Mouse (Mus musculus): ENCODE data around the gene Fuk. TPM values are rescaled to one million over a fixed set of nuclear protein-coding genes. Genes with fewer than 3 reads are reported as not detected.
"Not testable (repeated sequence)": the region's sequence is repeated elsewhere in the genome, so short reads cannot be mapped to it uniquely, and the experiment has no call there.

Fuk gene
- polyA plus RNA-seq, 1 experiment from 2014 or later = 17.8 TPM

DNA sequence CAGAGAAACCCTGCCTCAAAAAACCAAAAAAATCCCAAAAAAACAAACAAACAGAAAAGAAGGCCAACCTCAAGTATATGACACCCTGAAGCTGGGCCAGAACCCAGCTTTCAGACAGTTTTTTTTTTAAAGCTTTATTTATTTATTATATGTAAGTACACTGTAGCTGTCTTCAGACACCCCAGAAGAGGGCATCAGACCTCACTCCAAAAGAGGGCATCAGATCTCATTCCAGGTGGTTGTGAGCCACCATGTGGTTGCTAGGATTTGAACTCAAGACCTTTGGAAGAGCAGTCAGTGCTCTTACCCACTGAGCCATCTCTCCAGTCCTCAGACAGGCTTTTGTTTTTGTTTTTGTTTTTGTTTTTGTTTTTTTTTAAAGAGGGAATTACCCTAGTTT, 7.6 kb upstream of the Fuk start:
- not testable (repeated sequence) for H3K4me1 ChIP-seq; DNase-seq (ENCODE audit: low spot score); H3K27ac ChIP-seq; H3K9me3 ChIP-seq (replicated peaks); H3K36me3 ChIP-seq; H3K4me3 ChIP-seq; H3K27me3 ChIP-seq (ENCODE audit: low read depth, poor library complexity, severe bottlenecking)

DNA sequence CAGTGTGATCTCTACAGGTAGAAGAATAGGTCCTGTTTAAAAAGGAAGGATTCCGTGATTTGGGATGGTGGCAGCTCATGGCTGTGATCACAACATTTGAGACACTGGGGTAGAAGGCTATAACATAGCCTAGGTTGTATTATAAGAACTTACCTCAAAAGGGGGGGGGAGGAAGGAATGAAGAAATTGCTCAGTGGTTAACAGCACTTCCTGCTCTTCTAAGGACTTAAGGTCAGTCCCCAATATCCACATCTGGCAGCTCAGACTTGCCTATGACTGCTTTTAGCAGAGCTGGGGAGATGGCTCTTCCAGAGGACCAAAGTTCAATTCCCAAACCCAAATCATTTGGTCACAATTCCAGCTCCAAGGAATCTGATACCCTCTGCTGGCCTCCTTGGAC, 4.4 kb upstream of the Fuk start:
- Histone ChIP-seq H3K9me3 (replicated peaks) (no peaks in the 10 kb centered on the region), H3K4me3 (no peak overlapping the region), H3K27me3 (ENCODE audit: low read depth, poor library complexity, severe bottlenecking) (no peaks in the 10 kb centered on the region), H3K4me1 (peaks cover 2% of the 10 kb centered on the region), H3K36me3 (no peaks in the 10 kb centered on the region), H3K27ac (no peak overlapping the region)
- WGBS = 97% methylated on average over 1 of the region's 1 CpGs
- no peak for DNase-seq (ENCODE audit: low spot score)

DNA sequence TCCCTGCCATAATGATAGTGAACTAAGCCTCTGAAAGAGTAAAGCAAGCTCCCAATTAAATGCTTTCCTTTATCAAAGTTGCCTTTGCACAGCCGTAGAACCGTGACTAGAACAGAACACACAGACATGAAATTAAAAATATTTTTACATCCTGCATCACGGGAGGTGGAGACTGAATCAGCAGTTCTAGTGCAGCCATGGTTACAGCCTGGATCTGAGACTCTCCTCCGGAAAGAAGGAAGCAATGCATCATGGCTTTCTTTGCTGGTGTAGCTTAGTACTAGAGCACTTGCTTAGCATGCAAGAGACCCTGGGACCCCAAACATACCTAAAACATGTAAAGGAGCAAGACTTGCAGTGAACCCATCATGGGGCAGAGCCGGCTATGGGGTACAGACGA, 3.1 kb upstream of the Fuk start:
- no peaks in the 10 kb centered on the region for H3K9me3 ChIP-seq (replicated peaks)
- no peak overlapping the region for H3K4me3 ChIP-seq
- no peaks in the 10 kb centered on the region for H3K27me3 ChIP-seq (ENCODE audit: low read depth, poor library complexity, severe bottlenecking)
- no peaks in the 10 kb centered on the region for H3K36me3 ChIP-seq
- H3K27ac ChIP-seq = no peak overlapping the region
- WGBS = 90% methylated on average over 6 of the region's 6 CpGs
- no peak for DNase-seq (ENCODE audit: low spot score)
- H3K4me1 ChIP-seq = peaks cover 7% of the 10 kb centered on the region

DNA sequence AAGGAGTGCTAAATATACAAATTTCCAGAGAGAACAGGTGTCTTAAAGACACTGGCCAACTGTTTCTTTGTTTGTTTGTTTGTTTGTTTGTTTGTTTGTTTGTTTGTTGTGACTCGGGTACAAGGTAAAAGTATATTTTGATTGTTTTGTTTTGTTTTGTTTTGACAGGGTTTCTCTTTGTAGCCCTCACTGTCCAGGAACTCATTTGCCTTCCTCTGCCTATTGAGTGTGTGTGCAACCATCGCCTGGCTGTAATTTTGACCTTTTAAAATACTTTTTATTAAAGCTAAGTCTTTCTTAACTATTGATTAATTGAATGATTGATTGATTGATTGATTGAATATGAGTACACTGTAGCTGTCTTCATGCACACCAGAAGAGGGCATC, 284 bp upstream of the Fuk start:
- peaks cover 18% of the 10 kb centered on the region for H3K36me3 ChIP-seq
- WGBS = 73% methylated on average over 2 of the region's 2 CpGs
- H3K4me3 ChIP-seq = peak overlapping the region; percentile 74
- DNase-seq (ENCODE audit: low spot score) = no peak
- H3K27me3 ChIP-seq (ENCODE audit: low read depth, poor library complexity, severe bottlenecking) = no peaks in the 10 kb centered on the region
- H3K4me1 ChIP-seq = peaks cover 7% of the 10 kb centered on the region
- H3K9me3 ChIP-seq (replicated peaks) = no peaks in the 10 kb centered on the region
- peak overlapping the region; percentile 85 for H3K27ac ChIP-seq

DNA sequence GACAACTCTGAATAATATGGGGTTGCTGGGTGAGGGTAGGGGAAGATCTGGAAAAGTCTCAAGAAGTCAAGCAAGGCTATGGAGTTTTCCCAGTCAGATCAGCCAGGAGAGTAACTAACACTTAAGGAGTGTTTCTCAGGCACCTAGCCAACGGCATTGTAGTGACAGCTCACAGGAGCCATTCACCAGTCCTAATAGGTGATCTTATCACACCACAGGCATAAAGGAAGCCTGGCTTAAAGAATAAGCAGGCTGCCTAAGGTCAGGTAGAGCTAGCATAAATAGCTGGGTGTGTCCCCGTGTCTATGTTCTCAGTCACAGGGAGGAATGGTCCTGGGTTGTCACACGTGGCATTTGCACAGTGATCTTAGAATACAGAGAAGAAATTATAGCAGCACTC, 1.2 kb downstream of the Fuk start:
- Histone ChIP-seq H3K27me3 (ENCODE audit: low read depth, poor library complexity, severe bottlenecking) (no peaks in the 10 kb centered on the region), H3K27ac (no peak overlapping the region), H3K36me3 (peaks cover 20% of the 10 kb centered on the region), H3K4me1 (peaks cover 7% of the 10 kb centered on the region), H3K9me3 (replicated peaks) (no peaks in the 10 kb centered on the region), H3K4me3 (no peak overlapping the region)
- DNase-seq (ENCODE audit: low spot score) = no peak
- 76% methylated on average over 3 of the region's 3 CpGs for WGBS

DNA sequence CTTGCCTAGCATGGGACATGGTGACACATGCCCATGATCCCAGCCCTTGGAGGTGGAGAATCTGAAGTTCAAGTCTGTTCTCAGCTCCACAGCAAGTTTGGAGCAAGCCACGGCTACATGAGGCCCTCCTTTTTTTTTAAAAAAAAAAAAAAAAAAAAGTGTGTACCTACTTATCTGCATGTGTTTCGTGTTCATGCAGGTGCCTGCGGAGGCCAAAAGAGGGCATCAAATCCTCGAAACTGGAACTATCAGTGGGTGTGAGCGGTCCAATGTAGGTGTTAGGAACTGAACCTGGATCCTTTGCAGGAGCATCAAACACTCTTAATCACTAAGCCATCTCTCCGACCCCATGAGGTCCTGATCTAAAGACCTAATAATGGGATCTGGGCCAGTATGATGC, 4.8 kb downstream of the Fuk start:
- Histone ChIP-seq H3K4me1 (peaks cover 7% of the 10 kb centered on the region), H3K9me3 (replicated peaks) (no peaks in the 10 kb centered on the region), H3K27me3 (ENCODE audit: low read depth, poor library complexity, severe bottlenecking) (no peaks in the 10 kb centered on the region), H3K27ac (no peak overlapping the region), H3K36me3 (peaks cover 47% of the 10 kb centered on the region), H3K4me3 (no peak overlapping the region)
- DNase-seq (ENCODE audit: low spot score) = no peak
- WGBS = 96% methylated on average over 6 of the region's 6 CpGs

DNA sequence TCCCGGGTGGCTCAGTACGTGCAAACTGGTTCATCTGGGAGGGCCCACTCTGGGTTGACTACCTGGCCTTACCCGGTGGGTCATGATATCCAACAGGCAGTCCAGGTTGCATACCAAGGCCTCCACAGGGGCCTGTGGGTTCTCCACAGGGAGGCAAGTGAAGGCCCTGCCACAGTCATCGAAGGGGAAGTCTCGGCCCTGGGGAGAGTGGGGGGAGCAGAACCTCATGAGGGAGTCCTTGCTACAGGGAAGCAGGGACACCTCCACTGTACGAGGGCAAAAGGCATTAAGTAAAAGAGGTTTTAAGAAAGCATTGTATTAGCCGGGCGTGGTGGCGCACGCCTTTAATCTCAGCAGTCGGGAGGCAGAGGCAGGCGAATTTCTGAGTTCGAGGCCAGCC, 6.5 kb downstream of the Fuk start:
- 0 out of 2 replicates have a peak overlapping the region, but pooled peaks have one; percentile 19 for H3K27ac ChIP-seq

DNA sequence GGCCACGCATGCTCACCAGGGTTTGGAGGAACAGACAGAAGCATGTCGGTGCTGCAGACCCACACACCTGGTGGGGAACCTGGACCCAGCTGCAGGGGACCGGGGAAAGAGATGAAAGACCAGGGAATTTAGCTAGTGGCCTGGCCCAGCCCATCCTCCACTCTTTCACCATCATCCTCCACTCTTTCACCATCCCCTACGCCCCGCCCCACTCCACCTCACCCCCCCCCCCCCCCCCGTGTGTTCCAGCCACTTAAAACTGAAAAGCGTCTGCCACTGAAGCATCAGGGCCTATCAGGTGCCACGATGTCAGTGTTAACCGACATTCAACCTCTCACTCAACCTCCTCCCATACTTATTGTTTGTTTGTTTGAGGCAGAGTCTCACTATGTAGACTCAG, 7.0 kb downstream of the Fuk start:
- no peak overlapping the region for H3K27ac ChIP-seq
- DNase-seq (ENCODE audit: low spot score) = no peak
- no peaks in the 10 kb centered on the region for H3K9me3 ChIP-seq (replicated peaks)
- 82% methylated on average over 9 of the region's 9 CpGs for WGBS
- no peaks in the 10 kb centered on the region for H3K4me1 ChIP-seq
- no peaks in the 10 kb centered on the region for H3K27me3 ChIP-seq (ENCODE audit: low read depth, poor library complexity, severe bottlenecking)
- no peak overlapping the region for H3K4me3 ChIP-seq
- H3K36me3 ChIP-seq = peaks cover 63% of the 10 kb centered on the region

More for the DNA sequence above, 6.5 kb downstream of the Fuk start:
- peaks cover 58% of the 10 kb centered on the region for H3K36me3 ChIP-seq
- no peaks in the 10 kb centered on the region for H3K27me3 ChIP-seq (ENCODE audit: low read depth, poor library complexity, severe bottlenecking)
- H3K4me3 ChIP-seq = no peak overlapping the region
- 97% methylated on average over 13 of the region's 13 CpGs for WGBS
- no peak for DNase-seq (ENCODE audit: low spot score)
- no peaks in the 10 kb centered on the region for H3K9me3 ChIP-seq (replicated peaks)
- no peaks in the 10 kb centered on the region for H3K4me1 ChIP-seq

DNA sequence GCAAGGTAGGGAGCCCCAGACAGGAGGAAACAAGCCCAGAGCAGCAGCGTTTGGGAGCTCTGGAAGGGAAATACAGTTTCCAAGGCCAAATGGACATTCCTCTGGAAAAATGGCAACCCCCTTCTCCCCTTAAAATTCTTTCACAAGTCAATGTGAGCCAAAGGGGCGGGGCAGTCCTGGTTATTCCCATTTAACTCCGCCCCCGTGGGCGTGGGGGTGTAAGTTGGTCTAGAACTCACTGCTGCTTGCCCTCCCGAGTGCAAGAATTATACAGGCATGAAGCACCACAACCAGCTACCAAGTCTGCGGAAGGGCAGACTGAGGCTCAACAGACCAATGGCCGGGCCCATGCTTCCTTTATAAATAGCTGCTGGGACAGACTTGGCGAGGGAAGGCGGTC, 7.4 kb downstream of the Fuk start:
- Histone ChIP-seq H3K4me3 (no peak overlapping the region), H3K27ac (no peak overlapping the region), H3K9me3 (replicated peaks) (no peaks in the 10 kb centered on the region), H3K36me3 (peaks cover 67% of the 10 kb centered on the region), H3K27me3 (ENCODE audit: low read depth, poor library complexity, severe bottlenecking) (no peaks in the 10 kb centered on the region), H3K4me1 (no peaks in the 10 kb centered on the region)
- 86% methylated on average over 10 of the region's 10 CpGs for WGBS
- no peak for DNase-seq (ENCODE audit: low spot score)

DNA sequence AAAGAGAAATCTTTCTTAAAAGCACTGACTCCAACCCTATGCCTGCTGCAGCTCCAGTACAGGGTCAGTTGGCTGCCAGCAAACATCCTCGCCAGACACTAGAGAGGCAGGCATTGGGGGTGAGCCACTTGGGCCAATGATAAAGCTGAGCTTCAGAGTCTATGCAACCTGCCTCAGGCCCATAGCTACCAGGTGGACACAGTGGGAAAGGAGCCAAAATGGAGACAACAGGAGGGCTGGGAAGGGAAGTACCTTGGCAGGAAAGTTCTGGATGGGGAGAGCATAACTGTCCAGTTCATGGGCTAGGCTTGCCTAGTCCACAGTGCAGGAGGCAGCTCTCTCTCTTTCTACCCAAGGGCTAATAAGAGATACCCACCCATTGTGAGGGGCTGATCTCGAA, 9.4 kb downstream of the Fuk start:
- H3K27ac ChIP-seq = no peak overlapping the region
- DNase-seq (ENCODE audit: low spot score) = no peak
- no peaks in the 10 kb centered on the region for H3K4me1 ChIP-seq
- 97% methylated on average over 2 of the region's 2 CpGs for WGBS
- H3K4me3 ChIP-seq = no peak overlapping the region
- no peaks in the 10 kb centered on the region for H3K27me3 ChIP-seq (ENCODE audit: low read depth, poor library complexity, severe bottlenecking)
- H3K9me3 ChIP-seq (replicated peaks) = no peaks in the 10 kb centered on the region
- peaks cover 70% of the 10 kb centered on the region for H3K36me3 ChIP-seq

DNA sequence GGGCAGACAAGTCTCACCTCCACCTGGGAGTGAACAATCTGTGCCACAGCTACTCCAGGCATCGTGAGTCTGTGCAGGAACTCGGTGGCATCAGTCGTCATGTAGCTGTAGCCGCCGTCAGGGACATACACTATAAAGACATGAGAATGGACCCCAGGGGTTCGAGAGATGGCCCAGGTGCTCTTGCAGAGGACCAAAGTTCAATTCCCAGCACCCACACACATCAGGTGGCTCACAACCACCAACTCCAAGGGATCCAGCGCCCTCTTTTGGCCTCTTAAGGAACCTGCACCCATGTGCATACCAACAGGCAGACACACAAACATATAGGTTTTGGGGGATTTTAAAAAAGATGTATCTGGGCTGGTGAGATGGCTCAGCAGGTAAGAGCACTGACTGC, 10.2 kb downstream of the Fuk start:
- no peak for DNase-seq (ENCODE audit: low spot score)
- Histone ChIP-seq H3K4me3 (no peak overlapping the region), H3K4me1 (no peaks in the 10 kb centered on the region), H3K27me3 (ENCODE audit: low read depth, poor library complexity, severe bottlenecking) (no peaks in the 10 kb centered on the region), H3K9me3 (replicated peaks) (no peaks in the 10 kb centered on the region), H3K36me3 (peaks cover 73% of the 10 kb centered on the region), H3K27ac (no peak overlapping the region)
- 89% methylated on average over 7 of the region's 7 CpGs for WGBS

DNA sequence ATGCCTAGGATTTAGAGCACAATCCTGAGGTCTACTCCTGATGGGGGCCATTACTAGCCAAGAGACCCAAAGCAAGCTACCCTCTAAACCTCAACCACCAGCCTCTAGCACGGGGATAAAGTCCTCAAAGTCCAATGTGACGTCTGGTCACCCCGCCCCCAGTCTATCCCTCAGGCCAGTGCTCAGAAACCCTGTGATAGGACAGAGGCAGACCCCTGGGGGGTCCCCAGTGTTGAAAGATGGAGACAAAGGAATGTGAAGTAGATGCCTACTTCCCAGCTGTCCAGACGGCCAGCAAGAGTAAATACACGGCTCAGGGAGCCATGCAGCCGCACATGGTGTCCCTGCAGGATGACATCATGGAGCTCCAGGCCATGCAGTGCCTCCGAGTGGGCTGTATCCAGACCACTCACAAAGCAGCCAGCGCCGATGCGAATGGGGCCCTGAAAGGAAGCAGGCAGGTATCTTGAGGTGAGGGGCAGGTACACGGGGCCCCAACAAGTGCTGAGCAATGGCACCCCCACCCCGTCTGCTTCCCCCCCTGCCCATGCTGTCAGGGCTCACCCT, 12.3 kb downstream of the Fuk start:
- Histone ChIP-seq H3K4me3 (no peak overlapping the region), H3K36me3 (peaks cover 87% of the 10 kb centered on the region), H3K9me3 (replicated peaks) (no peaks in the 10 kb centered on the region), H3K27me3 (ENCODE audit: low read depth, poor library complexity, severe bottlenecking) (no peaks in the 10 kb centered on the region), H3K27ac (no peak overlapping the region), H3K4me1 (no peaks in the 10 kb centered on the region)
- WGBS = 89% methylated on average over 12 of the region's 12 CpGs
- DNase-seq (ENCODE audit: low spot score) = no peak

DNA sequence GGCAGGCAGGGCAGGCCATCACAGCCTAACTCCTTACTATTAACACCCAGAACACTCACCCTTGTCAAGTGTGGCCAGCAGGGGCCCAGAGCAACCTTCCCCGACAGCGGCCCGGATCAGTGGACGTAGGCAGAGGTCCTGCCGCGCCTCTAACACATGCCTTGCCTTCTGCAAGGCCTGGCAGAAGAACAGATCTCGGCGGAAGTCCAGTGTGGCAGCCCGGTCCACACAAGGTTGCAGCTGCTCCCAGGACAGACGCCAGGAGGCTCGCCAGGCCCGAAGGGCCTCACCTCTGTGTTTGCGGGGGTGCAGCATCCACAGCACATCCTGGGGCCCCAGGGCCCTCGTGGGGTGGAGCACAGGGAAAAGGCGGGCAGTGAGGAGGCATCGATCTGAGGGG, 13.4 kb downstream of the Fuk start:
- WGBS = 90% methylated on average over 16 of the region's 16 CpGs
- DNase-seq (ENCODE audit: low spot score) = no peak
- Histone ChIP-seq H3K36me3 (peaks cover 90% of the 10 kb centered on the region), H3K4me1 (no peaks in the 10 kb centered on the region), H3K9me3 (replicated peaks) (no peaks in the 10 kb centered on the region), H3K27me3 (ENCODE audit: low read depth, poor library complexity, severe bottlenecking) (no peaks in the 10 kb centered on the region), H3K27ac (no peak overlapping the region), H3K4me3 (no peak overlapping the region)

DNA sequence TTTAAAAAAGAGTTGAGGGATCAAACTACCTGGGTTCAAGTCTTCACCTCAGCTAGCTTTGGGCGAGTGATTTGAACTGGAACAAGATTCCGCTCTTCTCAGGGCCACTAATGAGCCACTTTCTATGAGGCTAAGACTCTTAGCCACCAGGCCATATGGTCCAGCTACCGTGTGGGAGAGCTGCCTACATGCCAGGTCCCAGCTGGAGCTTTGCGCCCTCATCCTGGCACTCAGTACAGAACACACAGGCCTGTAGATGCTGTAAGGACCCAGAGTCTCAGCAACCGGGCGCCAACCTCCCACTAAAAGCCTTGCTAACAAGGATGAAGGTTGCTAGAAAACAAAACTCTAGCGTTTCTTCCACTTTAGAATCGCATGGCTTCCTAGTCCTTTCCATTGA, 13.8 kb downstream of the Fuk start:
- H3K9me3 ChIP-seq (replicated peaks) = no peaks in the 10 kb centered on the region
- no peak overlapping the region for H3K4me3 ChIP-seq
- WGBS = 91% methylated on average over 8 of the region's 8 CpGs
- H3K27me3 ChIP-seq (ENCODE audit: low read depth, poor library complexity, severe bottlenecking) = no peaks in the 10 kb centered on the region
- peaks cover 92% of the 10 kb centered on the region for H3K36me3 ChIP-seq
- no peak for DNase-seq (ENCODE audit: low spot score)
- no peaks in the 10 kb centered on the region for H3K4me1 ChIP-seq
- H3K27ac ChIP-seq = no peak overlapping the region

Data from limb, embryonic 10.5 days (tissue).